Mouse (Mus musculus): ENCODE measurements around the gene Mtfp1.
"Not testable (repeated sequence)": the region's sequence is repeated elsewhere in the genome, so short reads cannot be mapped to it uniquely, and the experiment has no call there.

GRCm38 (mm10) chr11:4128461-4128860 lies 33.2 kb upstream of the Mtfp1 start:
- TF ChIP-seq CTCF (IDR thresholded peaks at IDR 0.05; ENCODE audit: low read depth, low read length); GATA1 (IDR thresholded peaks at IDR 0.05; ENCODE audit: borderline replicate concordance, low read length); TAL1 (conservative IDR thresholded peaks at IDR 0.05; ENCODE audit: low read depth, low read length); GATA2 (IDR thresholded peaks at IDR 0.05; ENCODE audit: borderline replicate concordance, low read depth, low read length): not testable (repeated sequence)

Data from G1E (cell line).